Mouse (Mus musculus) thymus, adult 2 months (tissue): ENCODE measurements around the gene Itgb5. TPM values are rescaled to one million over a fixed set of nuclear protein-coding genes. Genes with fewer than 3 reads are reported as not detected.

Experiments
- DNase-seq: peaks from one replicate; pipeline ENCODE4 v3.0.0; 2021
- H3K27ac ChIP-seq: fragments of 200-500 bp; 2 replicates; pipeline ENCODE4 v1.5.1; 2012; ENCODE audit warnings: low read length, control low read depth; ENCODE audit not compliant: control insufficient read depth, insufficient read depth
- H3K27me3 ChIP-seq: fragments of 200-500 bp; 2 replicates; pipeline ENCODE4 v1.6.1; 2012; ENCODE audit warnings: mild to moderate bottlenecking, low read length, moderate library complexity, mixed read lengths; ENCODE audit not compliant: control insufficient read depth, insufficient read depth
- H3K36me3 ChIP-seq: fragments of 200-500 bp; 2 replicates; pipeline ENCODE4 v1.6.1; 2012; ENCODE audit warnings: mild to moderate bottlenecking, low read length, moderate library complexity; ENCODE audit not compliant: control insufficient read depth, insufficient read depth
- H3K4me1 ChIP-seq: fragments of 200-500 bp; replicated peaks from 2 replicates; pipeline ENCODE4 v1.6.1; 2012; ENCODE audit warnings: low read length; ENCODE audit not compliant: control insufficient read depth, insufficient read depth
- H3K4me3 ChIP-seq: fragments of 200-500 bp; 2 replicates; pipeline ENCODE4 v1.5.1; 2012; ENCODE audit warnings: mild to moderate bottlenecking, low read length, control low read depth, moderate library complexity; ENCODE audit not compliant: control insufficient read depth, insufficient read depth
- CTCF ChIP-seq: fragments of 200-500 bp; IDR thresholded peaks from 2 replicates; pipeline ENCODE4 v1.5.1; 2012; ENCODE audit warnings: mild to moderate bottlenecking, control low read depth, low read length, moderate library complexity, borderline replicate concordance; ENCODE audit not compliant: control insufficient read depth, poor library complexity, insufficient read depth; ENCODE audit errors: extremely low read depth
- POLR2A ChIP-seq: fragments of 200-500 bp; IDR thresholded peaks from 2 replicates; pipeline ENCODE4 v1.6.1; 2012; ENCODE audit warnings: mild to moderate bottlenecking, low read length, control low read depth, moderate library complexity; ENCODE audit not compliant: control insufficient read depth, poor library complexity, insufficient read depth; ENCODE audit errors: extremely low read depth
- WGBS: fragments of 180-500 bp; shearing (Covaris S2); methylation state at CpG from one replicate; pipeline ENCODE4 v1.1.7; 2018; 5-methylcytosine and 5-hydroxymethylcytosine counted together
- polyA plus RNA-seq: library from polyadenylated mRNA; depleted of rRNA; stranded (reverse); fragments of >200 nt; gene quantifications from 2 replicates; pipeline ENCODE4 v1.2.3, GENCODE M21; 2012

Itgb5 gene
- polyA plus RNA-seq, 1 experiment: 28.3 TPM

DNA sequence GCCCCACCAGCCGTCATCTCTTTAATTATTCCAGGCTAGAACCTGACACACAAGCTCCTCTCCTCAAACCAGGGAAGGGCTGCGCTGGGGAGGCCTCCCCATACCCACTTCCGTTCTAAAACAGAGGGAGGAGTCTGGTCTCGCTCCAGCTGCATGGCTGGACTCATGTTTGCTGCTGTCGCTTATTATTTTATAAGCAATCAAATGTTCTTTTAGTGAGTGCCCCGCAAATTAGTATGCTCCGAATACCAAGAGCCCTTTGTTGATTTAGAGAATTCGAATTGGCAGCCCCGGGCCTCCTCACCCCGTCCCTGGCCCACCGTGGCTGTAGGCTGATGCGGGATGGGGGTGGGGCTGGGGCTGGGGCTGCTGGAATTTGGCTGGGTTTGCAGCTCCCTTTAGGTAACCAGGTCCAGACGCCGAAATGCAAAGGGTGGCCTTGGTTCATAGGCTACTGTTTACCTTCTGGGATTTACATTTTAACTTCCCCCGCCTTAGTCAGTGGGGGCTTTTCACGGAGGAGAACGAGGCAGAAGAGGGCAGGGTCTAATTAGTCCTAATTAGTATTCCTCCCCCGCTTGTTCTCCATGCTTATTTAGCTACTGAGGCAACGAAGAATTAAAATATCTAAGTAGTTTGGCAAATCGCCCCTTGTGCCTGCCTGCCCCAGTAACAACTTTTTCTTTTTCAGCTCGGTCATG lies 3.4 kb downstream of the Itgb5 start:
- H3K4me1 ChIP-seq: peaks cover 25% of the 10 kb centered on the region
- TF ChIP-seq CTCF (no peak), POLR2A (no peak)

DNA sequence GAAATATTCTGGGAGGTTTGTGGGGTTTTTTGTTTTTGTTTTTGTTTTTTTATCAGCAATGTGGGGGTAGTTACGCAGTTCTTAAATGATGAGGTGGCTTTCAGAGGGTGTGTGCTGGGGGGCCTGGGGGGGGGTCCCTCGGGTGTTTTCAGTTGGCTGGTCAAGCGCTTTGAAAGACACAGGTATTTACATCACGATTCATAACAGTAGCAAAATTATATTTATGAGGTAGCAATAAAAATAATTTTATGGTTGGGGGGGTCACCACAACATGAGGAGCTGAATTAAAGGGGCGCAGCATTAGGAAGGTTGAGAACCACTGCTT lies 3.9 kb downstream of the Itgb5 start:
- 68% methylated on average over 5 of the region's 5 CpGs for WGBS
- H3K27ac ChIP-seq: no peak overlapping the region
- H3K27me3 ChIP-seq: peaks cover 3% of the 10 kb centered on the region; the same call in 1 of the 2 replicates

More for the DNA sequence above, 3.4 kb downstream of the Itgb5 start:
- Histone ChIP-seq H3K27me3 (peaks cover 3% of the 10 kb centered on the region; the same call in 1 of the 2 replicates), H3K36me3 (no peaks in the 10 kb centered on the region), H3K27ac (no peak overlapping the region), H3K4me3 (peak overlapping the region; percentile 27; the same call in 1 of the 2 replicates)
- 23% methylated on average over 21 of the region's 21 CpGs for WGBS
- DNase-seq: peak; percentile 33

DNA sequence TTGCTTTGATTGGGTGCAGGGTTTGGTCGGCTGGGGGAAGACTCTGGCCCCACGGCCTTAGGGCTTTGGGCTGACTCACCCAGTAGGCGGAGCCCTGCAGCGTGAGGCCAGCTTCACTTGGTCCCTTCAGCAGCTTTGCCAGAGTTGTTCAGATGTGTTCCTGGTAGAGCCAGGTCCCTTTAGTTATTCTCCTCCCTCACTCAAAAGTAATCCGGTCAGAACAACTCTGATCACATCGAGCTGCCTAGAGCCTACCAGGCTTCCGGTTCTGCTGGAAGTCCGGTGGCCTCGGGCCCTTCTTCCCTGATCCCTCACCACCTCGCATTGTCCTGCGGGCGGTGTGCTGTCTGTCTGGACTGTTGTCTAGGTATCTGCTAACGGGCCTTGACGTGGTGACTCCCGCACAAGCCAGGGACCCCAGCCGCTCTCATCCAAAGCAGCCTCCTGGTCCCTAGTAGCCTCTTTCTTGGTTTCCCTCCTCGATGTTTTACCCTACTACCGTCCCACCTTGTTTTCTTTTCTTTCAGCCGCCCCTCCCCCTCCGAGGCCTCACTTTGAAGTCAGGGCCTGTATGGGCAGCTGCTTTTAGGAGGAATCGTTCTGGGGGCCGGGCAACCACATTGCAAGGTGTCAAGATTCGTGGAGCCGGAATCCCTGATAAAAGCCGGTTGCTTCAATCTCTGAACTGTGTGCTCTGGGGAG lies 4.5 kb downstream of the Itgb5 start:
- Histone ChIP-seq H3K27ac (no peak overlapping the region), H3K27me3 (peaks cover 3% of the 10 kb centered on the region; the same call in 1 of the 2 replicates), H3K4me1 (peaks cover 25% of the 10 kb centered on the region), H3K4me3 (no peak overlapping the region), H3K36me3 (no peaks in the 10 kb centered on the region)
- DNase-seq: no peak
- 48% methylated on average over 25 of the region's 25 CpGs for WGBS
- no peak for TF ChIP-seq POLR2A
- no peak for TF ChIP-seq CTCF

More for the DNA sequence above, 3.9 kb downstream of the Itgb5 start:
- Histone ChIP-seq H3K4me3 (no peak overlapping the region), H3K36me3 (no peaks in the 10 kb centered on the region), H3K4me1 (peaks cover 25% of the 10 kb centered on the region)
- TF ChIP-seq CTCF (no peak), POLR2A (no peak)
- no peak for DNase-seq

DNA sequence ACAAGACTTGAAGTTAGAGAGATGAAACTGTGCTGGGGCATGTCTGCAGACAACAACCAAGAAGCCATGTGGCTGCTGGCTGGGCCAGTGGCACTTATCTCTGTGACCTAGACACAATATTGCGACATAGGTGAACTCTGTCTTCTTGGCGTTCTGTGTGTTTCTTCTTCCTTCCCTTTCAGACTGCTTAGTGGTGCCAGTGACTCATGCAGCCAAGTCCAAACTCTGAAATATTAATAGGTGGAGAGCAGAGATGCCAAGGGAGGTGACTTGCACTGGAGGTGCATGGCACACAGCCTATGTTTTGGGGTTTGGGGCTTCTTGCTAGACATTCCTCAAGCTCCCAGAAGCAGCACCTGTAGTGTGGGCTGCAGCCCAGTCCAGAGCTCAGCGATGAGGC lies 7.2 kb downstream of the Itgb5 start:
- no peak for TF ChIP-seq POLR2A
- TF ChIP-seq CTCF: no peak
- H3K36me3 ChIP-seq: no peaks in the 10 kb centered on the region
- H3K27ac ChIP-seq: no peak overlapping the region
- DNase-seq: no peak
- H3K4me1 ChIP-seq: peaks cover 13% of the 10 kb centered on the region
- H3K27me3 ChIP-seq: no peaks in the 10 kb centered on the region
- 84% methylated on average over 3 of the region's 3 CpGs for WGBS
- no peak overlapping the region for H3K4me3 ChIP-seq

DNA sequence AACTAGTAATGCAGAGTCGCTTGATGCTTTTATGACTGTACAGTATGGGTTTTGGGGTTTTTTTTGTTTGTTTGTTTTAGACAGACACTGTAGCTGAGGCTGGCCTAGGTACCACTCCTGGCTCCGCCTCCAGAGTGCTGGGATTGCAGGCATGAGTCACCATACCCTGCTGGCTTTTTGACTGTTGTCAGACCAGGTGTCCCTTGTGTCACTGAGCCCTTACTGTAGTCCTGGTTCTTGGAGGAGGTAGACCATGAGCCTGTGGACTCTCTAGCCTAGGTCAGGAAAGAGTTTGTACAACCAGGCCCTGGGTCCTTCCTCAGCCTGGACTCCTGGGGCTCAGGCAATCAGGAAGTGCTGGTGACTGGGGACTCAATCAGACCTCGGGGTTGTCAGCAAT lies 7.7 kb downstream of the Itgb5 start:
- H3K27ac ChIP-seq: no peak overlapping the region
- peaks cover 11% of the 10 kb centered on the region for H3K4me1 ChIP-seq
- H3K36me3 ChIP-seq: no peaks in the 10 kb centered on the region
- no peaks in the 10 kb centered on the region for H3K27me3 ChIP-seq
- 70% methylated on average over 3 of the region's 3 CpGs for WGBS
- H3K4me3 ChIP-seq: no peak overlapping the region
- TF ChIP-seq POLR2A (no peak), CTCF (no peak)
- DNase-seq: no peak

DNA sequence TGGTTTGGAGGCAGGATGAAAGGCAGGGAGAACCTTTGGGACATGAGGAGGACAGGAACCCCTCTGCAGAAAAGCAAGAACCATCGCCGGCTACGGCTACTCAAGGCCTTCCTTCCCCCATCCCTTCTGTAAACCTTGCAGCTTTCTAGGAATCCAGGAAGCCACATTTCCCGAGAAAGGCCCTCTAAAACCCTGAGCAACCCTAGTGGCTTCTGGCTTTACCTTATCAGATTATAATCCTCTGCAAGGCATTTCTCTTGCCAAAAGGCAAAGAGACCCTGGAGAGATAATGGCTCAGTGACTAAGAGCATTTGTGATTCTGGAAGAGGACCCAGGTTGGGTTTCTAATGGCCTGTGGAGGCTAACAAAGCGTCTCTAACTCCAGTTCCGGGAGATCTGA lies 11.2 kb downstream of the Itgb5 start:
- Histone ChIP-seq H3K4me3 (no peak overlapping the region), H3K27me3 (no peaks in the 10 kb centered on the region), H3K27ac (no peak overlapping the region), H3K4me1 (no peaks in the 10 kb centered on the region), H3K36me3 (no peaks in the 10 kb centered on the region)
- WGBS: 43% methylated on average over 6 of the region's 6 CpGs
- TF ChIP-seq POLR2A: no peak
- TF ChIP-seq CTCF: no peak
- no peak for DNase-seq
